Mouse (Mus musculus) gastrocnemius, adult 8-10 months (tissue): ENCODE measurements around the gene Rap1gap. TPM values are rescaled to one million over a fixed set of nuclear protein-coding genes. Genes with fewer than 3 reads are reported as not detected.
A peak's percentile ranks its signal among the peaks of the same experiment; 100 is the strongest.

Experiments
- DNase-seq, 2 experiments: peaks; one replicate each; pipeline ENCODE4 v3.0.0; 2022; ENCODE audit warnings: low spot score in 2 of 2
- total RNA-seq, 4 experiments: library from RNA; stranded (reverse); gene quantifications; 2 replicates each; pipeline ENCODE4 v1.2.4; 2022

The Rap1gap gene
- total RNA-seq, 4 experiments from 2014 or later = 6.1 to 10.2 (median 6.6) TPM

- no peak for DNase-seq
Measured at GRCm38 (mm10) chr4:137739151-137739923, 74.8 kb downstream of the Rap1gap start.

GRCm38 (mm10) chr4:137740350-137740749 lies 75.8 kb downstream of the Rap1gap start:
- no peak for DNase-seq

- DNase-seq = no peak
Measured at GRCm38 (mm10) chr4:137743791-137744190, 79.3 kb downstream of the Rap1gap start.

- peak in 1 of 2 experiments; percentile 44 for DNase-seq
Measured at GRCm38 (mm10) chr4:137744433-137744918, 80.0 kb downstream of the Rap1gap start.

- no peak for DNase-seq
Measured at GRCm38 (mm10) chr4:137747091-137747490, 82.6 kb downstream of the Rap1gap start.

- DNase-seq = no peak
Measured at GRCm38 (mm10) chr4:137747590-137747989, 83.1 kb downstream of the Rap1gap start.

GRCm38 (mm10) chr4:137748726-137749125 lies 84.2 kb downstream of the Rap1gap start:
- no peak for DNase-seq

GRCm38 (mm10) chr4:137749680-137750079 lies 85.2 kb downstream of the Rap1gap start:
- DNase-seq = no peak

- DNase-seq = no peak
Measured at GRCm38 (mm10) chr4:137750121-137750520, 85.6 kb downstream of the Rap1gap start.

GRCm38 (mm10) chr4:137751310-137751709 lies 86.8 kb downstream of the Rap1gap start:
- DNase-seq = no peak

- no peak for DNase-seq
Measured at GRCm38 (mm10) chr4:137751717-137752116, 87.2 kb downstream of the Rap1gap start.

GRCm38 (mm10) chr4:137752471-137752870 lies 87.9 kb downstream of the Rap1gap start:
- DNase-seq = no peak

- DNase-seq = no peak
Measured at GRCm38 (mm10) chr4:137753199-137753598, 88.7 kb downstream of the Rap1gap start.

GRCm38 (mm10) chr4:137754446-137754845 lies 89.9 kb downstream of the Rap1gap start:
- no peak for DNase-seq

- no peak for DNase-seq
Measured at GRCm38 (mm10) chr4:137762886-137763285, 98.4 kb downstream of the Rap1gap start.

- no peak for DNase-seq
Measured at GRCm38 (mm10) chr4:137763920-137764495, 99.5 kb downstream of the Rap1gap start.

GRCm38 (mm10) chr4:137764621-137765020 lies 100.1 kb downstream of the Rap1gap start:
- no peak for DNase-seq

- DNase-seq = no peak
Measured at GRCm38 (mm10) chr4:137765554-137765971, 101.0 kb downstream of the Rap1gap start.

- no peak for DNase-seq
Measured at GRCm38 (mm10) chr4:137766365-137766764, 101.8 kb downstream of the Rap1gap start.

GRCm38 (mm10) chr4:137768381-137768780 lies 103.9 kb downstream of the Rap1gap start:
- no peak for DNase-seq

GRCm38 (mm10) chr4:137768831-137769230 lies 104.3 kb downstream of the Rap1gap start:
- no peak for DNase-seq

- DNase-seq = peak; percentile 46 to 50
Measured at GRCm38 (mm10) chr4:137769635-137770034, 105.1 kb downstream of the Rap1gap start.
